Mouse (Mus musculus) lung, postnatal 0 days (tissue): Measurements from ENCODE around the gene Dnlz. TPM values are rescaled to one million over a fixed set of nuclear protein-coding genes. Genes with fewer than 3 reads are reported as not detected.
A peak's percentile ranks its signal among the peaks of the same experiment; 100 is the strongest.

Source experiments
- ATAC-seq: fragments of 200-750 bp; cut with Nextera tagmentation; 2 replicates; pipeline ENCODE4 v1.8.0; 2017; ENCODE audit warnings: moderate library complexity
- DNase-seq: peaks from one replicate; pipeline ENCODE4 v3.0.0-alpha.2; 2016; ENCODE audit warnings: low spot score
- H3K27ac ChIP-seq: fragments of 300-500 bp; sonication (generic); 2 replicates; pipeline ENCODE4 v1.5.1; 2014; ENCODE audit warnings: antibody characterized with exemption, mild to moderate bottlenecking, low read length, mixed read lengths
- H3K27me3 ChIP-seq: fragments of 300-500 bp; sonication (generic); replicated peaks from 2 replicates; pipeline ENCODE4 v1.6.1; 2014; ENCODE audit warnings: low read length, mixed read lengths; ENCODE audit not compliant: insufficient read depth
- H3K36me3 ChIP-seq: fragments of 300-500 bp; sonication (generic); 2 replicates; pipeline ENCODE4 v1.6.1; 2014; ENCODE audit warnings: low read length, mixed read lengths; ENCODE audit not compliant: insufficient read depth
- H3K4me1 ChIP-seq: fragments of 300-500 bp; sonication (generic); 2 replicates; pipeline ENCODE4 v1.6.1; 2014; ENCODE audit warnings: antibody characterized with exemption, low read depth, low read length, mixed read lengths; ENCODE audit not compliant: insufficient read depth
- H3K4me2 ChIP-seq: fragments of 300-500 bp; sonication (generic); replicated peaks from 2 replicates; pipeline ENCODE4 v1.6.1; 2014; ENCODE audit warnings: low read depth, mild to moderate bottlenecking, low read length, moderate library complexity, mixed read lengths
- H3K4me3 ChIP-seq: fragments of 300-500 bp; sonication (generic); 2 replicates; pipeline ENCODE4 v1.5.1; 2014; ENCODE audit warnings: low read depth, low read length
- H3K9ac ChIP-seq: fragments of 300-500 bp; sonication (generic); replicated peaks from 2 replicates; pipeline ENCODE4 v1.6.1; 2014; ENCODE audit warnings: low read depth, mild to moderate bottlenecking
- H3K9me3 ChIP-seq: fragments of 300-500 bp; sonication (generic); 2 replicates; pipeline ENCODE4 v1.6.1; 2016; ENCODE audit warnings: low read length, mixed read lengths
- CTCF ChIP-seq: IDR thresholded peaks from 2 replicates; pipeline ENCODE4 v1.5.1; 2016; ENCODE audit warnings: antibody characterized with exemption, mild to moderate bottlenecking
- EP300 ChIP-seq: IDR thresholded peaks from 2 replicates; pipeline ENCODE4 v1.6.1; 2016; ENCODE audit warnings: antibody characterized with exemption, mild to moderate bottlenecking, control low read depth
- WGBS: fragments of 180-500 bp; shearing (Covaris S2); extraction: QIAGEN DNeasy Blood & Tissue Kit; methylation state at CpG from one replicate; pipeline ENCODE4 v1.1.7; 2014; 5-methylcytosine and 5-hydroxymethylcytosine counted together
- polyA plus RNA-seq: library from polyadenylated mRNA; unstranded; fragments of >200 nt; fragmentation: Nextera tagmentation; extraction: Ambion mirVana; gene quantifications from 2 replicates; pipeline ENCODE4 v1.2.1, GENCODE M21; 2015

The Dnlz gene
- polyA plus RNA-seq, 1 experiment from 2014 or later: 15.5 TPM

- Histone ChIP-seq H3K4me3 (no peak overlapping the region), H3K36me3 (peaks cover 10% of the 10 kb centered on the region; the same call in 1 of the 2 replicates), H3K9me3 (no peaks in the 10 kb centered on the region), H3K27ac (peak overlapping the region; percentile 85), H3K4me2 (no peak overlapping the region; the same call in 1 of the 2 replicates), H3K9ac (no peak overlapping the region), H3K4me1 (peaks cover 15% of the 10 kb centered on the region; the same call in 1 of the 2 replicates), H3K27me3 (no peaks in the 10 kb centered on the region)
- TF ChIP-seq EP300: no peak; the same call in 1 of the 2 replicates
- peak; percentile 88 for ATAC-seq
- 6% methylated on average over 10 of the region's 10 CpGs for whole genome bisulfite sequencing
- peak; percentile 93 for DNase-seq
These were observed 9.9 kb downstream of the Dnlz start for GRCm38 (mm10) chr2:26342044-26342443.

DNA sequence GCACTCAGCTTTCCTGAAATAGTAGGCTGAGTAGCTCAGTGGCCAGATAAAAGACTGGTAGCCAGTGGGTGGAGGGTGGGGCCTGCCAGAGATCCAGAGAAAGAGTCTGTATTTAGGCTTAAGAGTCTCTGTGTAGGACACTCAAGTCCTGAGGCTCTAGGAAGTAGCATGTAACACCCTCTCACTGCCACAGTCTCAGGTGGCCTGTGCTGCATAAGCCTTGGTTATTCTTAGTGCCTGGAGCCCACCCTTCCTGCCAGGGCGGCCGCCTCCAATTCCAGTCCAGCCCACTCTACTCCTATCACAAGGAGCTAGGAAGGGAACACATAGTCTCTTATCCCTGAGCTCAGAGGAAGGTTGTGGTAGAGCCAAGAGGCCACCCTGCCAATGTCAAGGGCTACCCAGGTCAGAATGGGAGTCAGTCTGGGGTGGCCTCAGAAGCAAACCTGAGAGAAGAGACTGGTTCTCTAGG is 10.4 kb downstream of the Dnlz start:
- ATAC-seq (peak; percentile 64), DNase-seq (peak; percentile 69)
- H3K4me1 ChIP-seq: peaks cover 15% of the 10 kb centered on the region; the same call in 1 of the 2 replicates
- no peaks in the 10 kb centered on the region for H3K27me3 ChIP-seq
- no peaks in the 10 kb centered on the region for H3K9me3 ChIP-seq
- no peak overlapping the region for H3K4me2 ChIP-seq
- H3K4me3 ChIP-seq: no peak overlapping the region
- WGBS: 50% methylated on average over 2 of the region's 2 CpGs
- TF ChIP-seq CTCF: no peak
- TF ChIP-seq EP300: peak; percentile 28; the same call in 1 of the 2 replicates
- peak overlapping the region; percentile 85 for H3K27ac ChIP-seq
- no peak overlapping the region for H3K9ac ChIP-seq
- 0 out of 2 replicates have a peak, but pooled peaks cover 10% of the 10 kb centered on the region for H3K36me3 ChIP-seq

GRCm38 (mm10) chr2:26339204-26339551 is 12.7 kb downstream of the Dnlz start:
- Histone ChIP-seq H3K9me3 (no peaks in the 10 kb centered on the region), H3K9ac (no peak overlapping the region), H3K27me3 (no peaks in the 10 kb centered on the region), H3K4me2 (no peak overlapping the region), H3K36me3 (no peaks in the 10 kb centered on the region), H3K27ac (no peak overlapping the region), H3K4me3 (no peak overlapping the region), H3K4me1 (peaks cover 15% of the 10 kb centered on the region; the same call in 1 of the 2 replicates)
- TF ChIP-seq CTCF: no peak
- no peak for TF ChIP-seq EP300
- ATAC-seq (no peak), DNase-seq (no peak)
- WGBS: 70% methylated on average over 5 of the region's 5 CpGs

DNA sequence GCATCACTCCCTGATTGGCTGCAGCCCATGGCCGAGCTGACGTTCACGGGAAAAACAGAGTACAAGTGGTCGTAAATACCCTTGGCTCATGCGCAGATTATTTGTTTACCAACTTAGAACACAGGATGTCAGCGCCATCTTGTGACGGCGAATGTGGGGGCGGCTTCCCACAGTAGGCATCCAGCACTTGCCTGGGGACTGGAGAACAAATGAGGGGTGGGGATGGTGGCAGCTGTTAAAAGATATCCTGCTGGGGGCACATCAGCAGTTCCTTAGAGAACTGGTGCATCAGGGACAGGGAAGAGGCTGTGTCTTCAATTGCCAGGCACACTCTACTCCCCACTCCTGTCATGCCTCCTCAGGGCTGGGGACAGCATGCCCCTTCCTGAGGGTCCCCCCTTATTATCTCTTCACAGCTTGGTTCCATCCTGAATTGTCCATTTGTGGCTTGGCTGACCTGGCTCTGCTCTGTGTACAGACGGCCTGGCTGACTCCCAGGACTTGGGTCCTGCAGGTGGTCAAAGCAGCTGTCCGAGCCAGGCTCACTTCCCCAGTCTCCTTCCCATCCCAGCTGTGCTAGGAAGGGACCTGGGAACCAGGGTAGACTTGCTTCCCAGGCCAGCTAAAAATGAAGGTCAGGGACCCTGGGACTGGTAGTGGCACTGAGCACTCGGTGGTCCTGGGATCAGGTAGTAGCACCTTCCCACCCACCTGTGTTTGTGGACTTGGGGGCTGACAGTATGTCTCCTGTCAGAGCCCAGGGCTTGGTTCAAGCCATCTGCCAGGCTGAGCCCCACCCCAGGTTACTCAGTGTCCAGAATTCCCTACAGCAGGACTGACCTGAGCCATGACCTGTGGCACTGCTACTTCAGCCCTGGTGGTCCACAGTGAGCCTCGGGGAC is 13.4 kb downstream of the Dnlz start:
- Histone ChIP-seq H3K36me3 (no peaks in the 10 kb centered on the region), H3K9me3 (no peaks in the 10 kb centered on the region), H3K4me3 (no peak overlapping the region), H3K27me3 (no peaks in the 10 kb centered on the region), H3K9ac (no peak overlapping the region), H3K27ac (no peak overlapping the region), H3K4me2 (no peak overlapping the region), H3K4me1 (peaks cover 15% of the 10 kb centered on the region; the same call in 1 of the 2 replicates)
- TF ChIP-seq CTCF (no peak), EP300 (no peak)
- WGBS: 82% methylated on average over 8 of the region's 13 CpGs
- DNase-seq (no peak), ATAC-seq (no peak)

- Histone ChIP-seq H3K4me2 (no peak overlapping the region), H3K4me1 (no peaks in the 10 kb centered on the region), H3K27me3 (no peaks in the 10 kb centered on the region), H3K9ac (no peak overlapping the region), H3K27ac (no peak overlapping the region), H3K4me3 (no peak overlapping the region), H3K36me3 (0 out of 2 replicates have a peak, but pooled peaks cover 17% of the 10 kb centered on the region), H3K9me3 (no peaks in the 10 kb centered on the region)
- no peak for DNase-seq
- TF ChIP-seq EP300 (no peak), CTCF (no peak)
- WGBS: 58% methylated on average over 6 of the region's 6 CpGs
- ATAC-seq: no peak
These were observed 21.2 kb downstream of the Dnlz start for GRCm38 (mm10) chr2:26330702-26331101.

- Histone ChIP-seq H3K4me2 (no peak overlapping the region), H3K9me3 (no peaks in the 10 kb centered on the region), H3K27me3 (no peaks in the 10 kb centered on the region), H3K4me3 (no peak overlapping the region), H3K27ac (no peak overlapping the region), H3K9ac (no peak overlapping the region), H3K4me1 (no peaks in the 10 kb centered on the region), H3K36me3 (peaks cover 20% of the 10 kb centered on the region; the same call in 1 of the 2 replicates)
- no peak for TF ChIP-seq CTCF
- no peak for TF ChIP-seq EP300
- DNase-seq (no peak), ATAC-seq (no peak)
- WGBS: 90% methylated on average over 4 of the region's 4 CpGs
These were observed 21.8 kb downstream of the Dnlz start for GRCm38 (mm10) chr2:26330056-26330468.
